Mouse (Mus musculus) cortical plate, adult 2 months (tissue): ENCODE measurements around the gene Samd8.

Source experiments
- CTCF ChIP-seq: fragments of 200-500 bp; IDR thresholded peaks from 2 replicates; pipeline ENCODE4 v1.5.1; 2011; ENCODE audit warnings: mild to moderate bottlenecking, control low read depth, low read length; ENCODE audit not compliant: insufficient read depth; ENCODE audit errors: extremely low read depth
- POLR2A ChIP-seq: fragments of 200-500 bp; IDR thresholded peaks from 2 replicates; pipeline ENCODE4 v1.6.1; 2011; ENCODE audit warnings: mild to moderate bottlenecking, low read length, control low read depth; ENCODE audit not compliant: insufficient read depth; ENCODE audit errors: extremely low read depth

- no peak for TF ChIP-seq CTCF
- TF ChIP-seq POLR2A: no peak
These were observed 41.4 kb downstream of the Samd8 start for GRCm38 (mm10) chr14:21791722-21792121.
